Mouse (Mus musculus) heart, adult 2 months (tissue): ENCODE data around the gene Cops4.

Experiments
- CTCF ChIP-seq: fragments of 200-600 bp; IDR thresholded peaks from 2 replicates; pipeline ENCODE4 v1.8.1; 2022; ENCODE audit warnings: antibody characterized with exemption, mild to moderate bottlenecking, moderate library complexity
- EP300 ChIP-seq: fragments of 200-500 bp; IDR thresholded peaks from 2 replicates; pipeline ENCODE4 v1.6.1; 2011; ENCODE audit warnings: low read depth, low read length, control low read depth; ENCODE audit not compliant: insufficient read depth

- TF ChIP-seq CTCF, result peak; percentile 83
- no peak for TF ChIP-seq EP300
These were observed 18.5 kb downstream of the Cops4 start for GRCm38 (mm10) chr5:100536638-100537037.
